Mouse (Mus musculus) midbrain, embryonic 16.5 days (tissue): ENCODE data around the gene Fam98b. TPM values are rescaled to one million over a fixed set of nuclear protein-coding genes. Genes with fewer than 3 reads are reported as not detected.

Experiments
- ATAC-seq: fragments of 200-750 bp; cut with Nextera tagmentation; 2 replicates; pipeline ENCODE4 v1.8.0; 2017; ENCODE audit warnings: moderate TSS enrichment
- H3K27ac ChIP-seq: fragments of 300-500 bp; sonication (generic); 2 replicates; pipeline ENCODE4 v1.5.1; 2014; ENCODE audit warnings: mild to moderate bottlenecking, low read length, mixed read lengths
- H3K27me3 ChIP-seq: fragments of 300-500 bp; sonication (generic); 2 replicates; pipeline ENCODE4 v1.6.1; 2014; ENCODE audit warnings: low read depth, low read length, mixed read lengths; ENCODE audit not compliant: control insufficient read depth, insufficient read depth
- H3K36me3 ChIP-seq: fragments of 300-500 bp; sonication (generic); 2 replicates; pipeline ENCODE4 v1.6.1; 2014; ENCODE audit warnings: mild to moderate bottlenecking, low read length, moderate library complexity, mixed read lengths; ENCODE audit not compliant: control insufficient read depth, insufficient read depth
- H3K4me1 ChIP-seq: fragments of 300-500 bp; sonication (generic); 2 replicates; pipeline ENCODE4 v1.6.1; 2014; ENCODE audit warnings: mild to moderate bottlenecking, low read length, mixed read lengths; ENCODE audit not compliant: control insufficient read depth, insufficient read depth
- H3K4me2 ChIP-seq: fragments of 300-500 bp; sonication (generic); 2 replicates; pipeline ENCODE4 v1.6.1; 2014; ENCODE audit warnings: mild to moderate bottlenecking, low read length, mixed read lengths
- H3K4me3 ChIP-seq: fragments of 300-500 bp; sonication (generic); 2 replicates; pipeline ENCODE4 v1.5.1; 2014; ENCODE audit warnings: low read depth, mild to moderate bottlenecking, low read length, moderate library complexity, mixed read lengths
- H3K9ac ChIP-seq: fragments of 300-500 bp; sonication (generic); 2 replicates; pipeline ENCODE4 v1.6.1; 2014; ENCODE audit warnings: low read depth, low read length, mixed read lengths
- H3K9me3 ChIP-seq: fragments of 300-500 bp; sonication (generic); replicated peaks from 2 replicates; pipeline ENCODE4 v1.6.1; 2014; ENCODE audit warnings: mild to moderate bottlenecking, low read length, mixed read lengths; ENCODE audit not compliant: control insufficient read depth, poor library complexity, severe bottlenecking
- WGBS: fragments of 180-500 bp; shearing (Covaris S2); extraction: QIAGEN DNeasy Blood & Tissue Kit; methylation state at CpG from one replicate; pipeline ENCODE4 v1.1.7; 2014; 5-methylcytosine and 5-hydroxymethylcytosine counted together
- polyA plus RNA-seq: library from polyadenylated mRNA; unstranded; fragments of >200 nt; fragmentation: Nextera tagmentation; extraction: Ambion mirVana; gene quantifications from 2 replicates; pipeline ENCODE4 v1.2.1, GENCODE M21; 2015

Fam98b gene
- polyA plus RNA-seq, 1 experiment from 2014 or later, result 9.6 TPM

GRCm38 (mm10) chr2:117312030-117312429 lies 62.5 kb downstream of the Fam98b start:
- no peaks in the 10 kb centered on the region for H3K36me3 ChIP-seq
- H3K27ac ChIP-seq, result peak overlapping the region; percentile 67
- WGBS, result 34% methylated on average over 2 of the region's 2 CpGs

DNA sequence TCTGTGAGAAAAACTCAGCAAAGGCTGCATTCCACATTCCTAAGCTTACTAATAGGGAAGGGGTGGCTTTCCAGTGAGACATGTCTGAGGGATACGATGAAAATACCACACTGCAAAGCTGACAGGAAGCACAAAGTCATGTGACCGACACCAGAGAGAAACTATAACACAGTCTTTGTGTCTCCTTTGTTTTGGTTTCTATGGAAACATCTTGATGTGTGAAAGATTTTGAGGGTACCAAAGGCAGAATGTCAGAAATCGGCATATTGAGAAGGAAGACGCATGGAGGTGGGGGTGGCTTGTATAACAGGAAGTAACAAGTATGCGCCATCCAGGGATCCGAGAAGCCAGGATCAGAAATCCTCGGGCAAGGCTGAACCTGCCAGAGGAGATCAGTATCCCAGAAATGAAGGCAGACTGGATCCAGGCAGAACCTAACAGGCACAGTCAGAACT lies 62.9 kb downstream of the Fam98b start:
- Histone ChIP-seq H3K36me3 (no peaks in the 10 kb centered on the region), H3K27me3 (no peaks in the 10 kb centered on the region), H3K4me3 (peak overlapping the region; percentile 18; the same call in 1 of the 2 replicates), H3K4me1 (peaks cover 13% of the 10 kb centered on the region; the same call in 1 of the 2 replicates), H3K9ac (peak overlapping the region; percentile 27), H3K9me3 (0 out of 2 replicates have a peak, but pooled peaks cover 2% of the 10 kb centered on the region), H3K27ac (peak overlapping the region; percentile 67), H3K4me2 (peak overlapping the region; percentile 52)
- peak; percentile 94 for ATAC-seq
- WGBS, result 28% methylated on average over 7 of the region's 7 CpGs

More at GRCm38 (mm10) chr2:117312030-117312429, 62.5 kb downstream of the Fam98b start:
- Histone ChIP-seq H3K4me3 (no peak overlapping the region; the same call in 1 of the 2 replicates), H3K9me3 (0 out of 2 replicates have a peak, but pooled peaks cover 2% of the 10 kb centered on the region), H3K27me3 (no peaks in the 10 kb centered on the region), H3K4me2 (peak overlapping the region; percentile 52), H3K9ac (no peak overlapping the region; the same call in 1 of the 2 replicates), H3K4me1 (peaks cover 13% of the 10 kb centered on the region; the same call in 1 of the 2 replicates)
- 0 out of 2 replicates have a peak, but pooled peaks have one; percentile 25 for ATAC-seq

GRCm38 (mm10) chr2:117313586-117314235 lies 64.2 kb downstream of the Fam98b start:
- no peak for ATAC-seq
- no peak overlapping the region for H3K9ac ChIP-seq
- peaks cover 13% of the 10 kb centered on the region; the same call in 1 of the 2 replicates for H3K4me1 ChIP-seq
- H3K4me2 ChIP-seq, result no peak overlapping the region
- 0 out of 2 replicates have a peak, but pooled peaks cover 2% of the 10 kb centered on the region for H3K9me3 ChIP-seq
- H3K27me3 ChIP-seq, result no peaks in the 10 kb centered on the region
- no peak overlapping the region for H3K27ac ChIP-seq
- no peak overlapping the region for H3K4me3 ChIP-seq
- H3K36me3 ChIP-seq, result no peaks in the 10 kb centered on the region
- WGBS, result 82% methylated on average over 5 of the region's 5 CpGs

DNA sequence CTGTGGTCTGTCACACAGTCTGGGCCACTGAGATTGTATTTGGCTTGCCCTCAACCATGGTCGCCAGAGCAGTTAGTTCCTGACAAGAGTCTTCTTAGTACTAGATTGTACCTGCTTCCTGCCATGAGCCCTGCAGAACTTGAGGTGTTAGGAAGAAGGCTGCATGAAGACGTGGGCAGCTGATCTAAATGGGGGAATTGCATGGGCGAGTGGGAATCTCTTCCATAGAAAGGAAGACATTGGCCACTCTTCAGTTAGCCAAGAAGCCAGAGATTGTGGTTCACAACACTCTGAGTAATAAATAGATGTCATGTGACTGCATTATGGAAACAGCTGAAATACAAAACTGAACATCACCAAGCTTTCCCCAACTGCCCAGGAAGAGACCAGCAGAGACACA lies 69.5 kb downstream of the Fam98b start:
- Histone ChIP-seq H3K9me3 (0 out of 2 replicates have a peak, but pooled peaks cover 2% of the 10 kb centered on the region), H3K36me3 (no peaks in the 10 kb centered on the region), H3K4me1 (no peaks in the 10 kb centered on the region), H3K27me3 (no peaks in the 10 kb centered on the region), H3K4me2 (no peak overlapping the region), H3K4me3 (no peak overlapping the region), H3K9ac (no peak overlapping the region), H3K27ac (no peak overlapping the region)
- ATAC-seq, result no peak
- WGBS, result 87% methylated on average over 3 of the region's 3 CpGs

Other genes with a start within 250 kb of the Fam98b start
- gene Spred1, start 128.4 kb upstream of the Fam98b start, polyA plus RNA-seq, result 7.6 TPM in 2 replicates
- gene Rasgrp1, start 93.3 kb downstream of the Fam98b start, polyA plus RNA-seq, result 3.2 and 3.4 TPM in 2 replicates